Mouse (Mus musculus) brain, embryonic 14.5 days (tissue): ENCODE data around the gene Phf12. TPM values are rescaled to one million over a fixed set of nuclear protein-coding genes. Genes with fewer than 3 reads are reported as not detected.
A peak's percentile ranks its signal among the peaks of the same experiment; 100 is the strongest.

Experiments
- DNase-seq: peaks from one replicate; pipeline ENCODE4 v3.0.0-alpha.2; 2011; ENCODE audit warnings: low read depth
- CTCF ChIP-seq: fragments of 200-500 bp; IDR thresholded peaks from 2 replicates; pipeline ENCODE4 v1.5.1; 2012; ENCODE audit warnings: inconsistent platforms, mild to moderate bottlenecking, moderate library complexity, borderline replicate concordance; ENCODE audit not compliant: insufficient read depth, insufficient read length; ENCODE audit errors: extremely low read depth
- POLR2A ChIP-seq: fragments of 200-500 bp; IDR thresholded peaks from 2 replicates; pipeline ENCODE4 v1.6.1; 2012; ENCODE audit warnings: mild to moderate bottlenecking, inconsistent platforms, borderline replicate concordance; ENCODE audit not compliant: poor library complexity, insufficient read depth, insufficient read length, severe bottlenecking; ENCODE audit errors: extremely low read depth
- polyA plus RNA-seq: library from polyadenylated mRNA; depleted of rRNA; stranded (reverse); fragments of >200 nt; gene quantifications from 2 replicates; pipeline ENCODE4 v1.2.3, GENCODE M21; 2012

The Phf12 gene
- polyA plus RNA-seq, 1 experiment, result 76.0 TPM

GRCm38 (mm10) chr11:77958268-77958667, 24.3 kb upstream of the Phf12 start:
- no peak for TF ChIP-seq POLR2A
- TF ChIP-seq CTCF, result no peak
- DNase-seq, result peak; percentile 72

GRCm38 (mm10) chr11:77958932-77959331, 23.6 kb upstream of the Phf12 start:
- TF ChIP-seq CTCF (no peak), POLR2A (no peak)

GRCm38 (mm10) chr11:77960199-77960598, 22.4 kb upstream of the Phf12 start:
- DNase-seq, result peak; percentile 85
- TF ChIP-seq POLR2A (no peak), CTCF (no peak)

More at GRCm38 (mm10) chr11:77958932-77959331, 23.6 kb upstream of the Phf12 start:
- DNase-seq, result no peak

GRCm38 (mm10) chr11:77960898-77961297, 21.7 kb upstream of the Phf12 start:
- TF ChIP-seq POLR2A (no peak), CTCF (no peak)
- no peak for DNase-seq

GRCm38 (mm10) chr11:77962946-77963345, 19.6 kb upstream of the Phf12 start:
- TF ChIP-seq CTCF (no peak), POLR2A (no peak)
- DNase-seq, result no peak

GRCm38 (mm10) chr11:77964415-77965095, 18.0 kb upstream of the Phf12 start:
- DNase-seq, result peak; percentile 75
- TF ChIP-seq CTCF (no peak), POLR2A (no peak)

GRCm38 (mm10) chr11:77965101-77966036, 17.2 kb upstream of the Phf12 start:
- TF ChIP-seq CTCF, result no peak
- no peak for TF ChIP-seq POLR2A

GRCm38 (mm10) chr11:77966037-77966391, 16.5 kb upstream of the Phf12 start:
- DNase-seq, result no peak
- TF ChIP-seq POLR2A (no peak), CTCF (no peak)

More at GRCm38 (mm10) chr11:77965101-77966036, 17.2 kb upstream of the Phf12 start:
- peak; percentile 97 for DNase-seq

GRCm38 (mm10) chr11:77967114-77967513, 15.4 kb upstream of the Phf12 start:
- TF ChIP-seq CTCF (peak; percentile 81; the same call in 1 of the 2 replicates), POLR2A (no peak)
- DNase-seq, result peak; percentile 90

- TF ChIP-seq CTCF (no peak), POLR2A (no peak)
- no peak for DNase-seq
These were observed 13.8 kb upstream of the Phf12 start for GRCm38 (mm10) chr11:77968786-77969185.

GRCm38 (mm10) chr11:77970718-77971117, 11.8 kb upstream of the Phf12 start:
- no peak for TF ChIP-seq POLR2A
- TF ChIP-seq CTCF, result no peak
- DNase-seq, result no peak
